Mouse (Mus musculus) hindbrain, embryonic 12.5 days (tissue): ENCODE data around the gene Hlcs. TPM values are rescaled to one million over a fixed set of nuclear protein-coding genes. Genes with fewer than 3 reads are reported as not detected.

Experiments
- ATAC-seq: fragments of 200-750 bp; cut with Nextera tagmentation; 2 replicates; pipeline ENCODE4 v1.8.0; 2017; ENCODE audit warnings: moderate TSS enrichment; ENCODE audit not compliant: low FRiP score
- H3K27ac ChIP-seq: fragments of 300-500 bp; sonication (generic); 2 replicates; pipeline ENCODE4 v1.5.1; 2016; ENCODE audit warnings: mild to moderate bottlenecking
- H3K27me3 ChIP-seq: fragments of 300-500 bp; sonication (generic); 2 replicates; pipeline ENCODE4 v1.6.1; 2016; ENCODE audit warnings: mild to moderate bottlenecking
- H3K36me3 ChIP-seq: fragments of 300-500 bp; sonication (generic); 2 replicates; pipeline ENCODE4 v1.6.1; 2016; ENCODE audit warnings: mild to moderate bottlenecking
- H3K4me1 ChIP-seq: fragments of 300-500 bp; sonication (generic); 2 replicates; pipeline ENCODE4 v1.6.1; 2016
- H3K4me2 ChIP-seq: fragments of 300-500 bp; sonication (generic); replicated peaks from 2 replicates; pipeline ENCODE4 v1.6.1; 2016; ENCODE audit warnings: mild to moderate bottlenecking
- H3K4me3 ChIP-seq: fragments of 300-500 bp; sonication (generic); 2 replicates; pipeline ENCODE4 v1.5.1; 2016; ENCODE audit warnings: mild to moderate bottlenecking
- H3K9ac ChIP-seq: fragments of 300-500 bp; sonication (generic); 2 replicates; pipeline ENCODE4 v1.6.1; 2016; ENCODE audit warnings: mild to moderate bottlenecking, moderate library complexity
- H3K9me3 ChIP-seq: fragments of 300-500 bp; sonication (generic); replicated peaks from 2 replicates; pipeline ENCODE4 v1.6.1; 2016; ENCODE audit warnings: mild to moderate bottlenecking
- WGBS: fragments of 180-500 bp; shearing (Covaris S2); methylation state at CpG from one replicate; pipeline ENCODE4 v1.1.7; 2016; 5-methylcytosine and 5-hydroxymethylcytosine counted together
- polyA plus RNA-seq: library from polyadenylated mRNA; unstranded; fragments of >200 nt; fragmentation: Nextera tagmentation; extraction: Ambion mirVana; gene quantifications from 2 replicates; pipeline ENCODE4 v1.2.1, GENCODE M21; 2016

Hlcs gene
- polyA plus RNA-seq, 1 experiment from 2014 or later: 10.0 TPM

DNA sequence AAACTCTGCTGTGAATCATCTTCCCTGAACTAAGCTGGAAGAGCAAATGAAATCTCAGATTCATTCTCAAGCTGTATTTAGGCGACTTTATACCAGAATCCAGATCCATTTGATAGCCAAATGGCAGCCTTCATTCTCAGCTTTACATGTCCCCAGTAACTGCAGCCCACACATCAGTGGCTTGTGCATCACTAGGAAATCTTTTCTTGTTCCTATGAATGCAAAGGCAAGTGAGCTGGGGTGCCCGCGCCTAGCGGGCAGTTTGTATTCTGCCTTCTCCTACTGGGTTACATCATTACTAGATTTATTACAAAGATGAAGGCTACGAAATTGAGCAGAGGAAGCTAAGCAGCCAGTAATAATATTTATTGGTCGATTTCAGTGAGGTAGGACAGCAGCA is 48.8 kb downstream of the Hlcs start:
- Histone ChIP-seq H3K9me3 (no peaks in the 10 kb centered on the region), H3K4me3 (no peak overlapping the region), H3K4me1 (no peaks in the 10 kb centered on the region), H3K9ac (no peak overlapping the region), H3K4me2 (no peak overlapping the region), H3K36me3 (peaks cover 13% of the 10 kb centered on the region; the same call in 1 of the 2 replicates), H3K27me3 (no peaks in the 10 kb centered on the region), H3K27ac (no peak overlapping the region)
- ATAC-seq: no peak
- 86% methylated on average over 6 of the region's 6 CpGs for WGBS

- Histone ChIP-seq H3K4me1 (no peaks in the 10 kb centered on the region), H3K36me3 (peaks cover 11% of the 10 kb centered on the region; the same call in 1 of the 2 replicates), H3K9me3 (no peaks in the 10 kb centered on the region), H3K27me3 (no peaks in the 10 kb centered on the region), H3K9ac (no peak overlapping the region), H3K4me3 (no peak overlapping the region), H3K4me2 (no peak overlapping the region), H3K27ac (no peak overlapping the region)
- ATAC-seq: no peak
- 94% methylated on average over 19 of the region's 19 CpGs for WGBS
Measured at GRCm38 (mm10) chr16:94262501-94262900, 50.9 kb downstream of the Hlcs start.

DNA sequence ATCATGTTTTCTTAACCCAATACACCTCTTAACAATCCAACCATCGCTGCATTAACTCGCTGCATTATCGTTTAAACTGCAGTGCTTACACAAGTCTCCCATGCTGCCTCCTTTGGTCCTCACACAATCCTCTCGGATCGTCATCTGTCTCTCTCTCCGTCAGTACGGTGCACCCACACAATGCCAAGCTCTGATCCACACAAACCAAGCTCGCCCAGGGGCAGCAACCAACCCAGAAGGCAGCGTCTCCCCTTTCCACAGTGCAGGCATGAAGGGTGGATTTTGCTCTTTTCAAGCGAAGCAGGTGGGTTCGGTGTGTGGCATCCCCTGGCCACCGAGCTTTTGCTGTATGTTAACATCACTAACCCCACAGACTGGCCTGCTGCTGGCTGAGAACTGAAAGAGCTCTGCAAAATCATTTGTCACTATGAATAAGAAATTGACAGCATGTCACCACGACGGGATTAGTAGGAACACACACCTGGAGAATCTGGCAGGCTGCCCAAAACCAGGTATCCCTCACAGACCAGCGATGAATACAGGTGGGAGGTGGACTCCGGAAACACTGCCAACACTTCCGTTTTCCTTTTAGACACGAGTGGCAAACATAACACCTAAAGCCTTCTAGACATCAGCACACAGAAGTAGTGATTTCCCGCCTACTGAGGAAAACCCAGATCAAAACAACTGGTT is 52.3 kb downstream of the Hlcs start:
- no peak overlapping the region for H3K27ac ChIP-seq
- no peak overlapping the region for H3K4me3 ChIP-seq
- ATAC-seq: no peak
- H3K4me2 ChIP-seq: no peak overlapping the region
- no peaks in the 10 kb centered on the region for H3K36me3 ChIP-seq
- H3K27me3 ChIP-seq: 0 out of 2 replicates have a peak, but pooled peaks cover 2% of the 10 kb centered on the region
- no peaks in the 10 kb centered on the region for H3K9me3 ChIP-seq
- WGBS: 90% methylated on average over 19 of the region's 19 CpGs
- no peaks in the 10 kb centered on the region for H3K4me1 ChIP-seq
- no peak overlapping the region for H3K9ac ChIP-seq

DNA sequence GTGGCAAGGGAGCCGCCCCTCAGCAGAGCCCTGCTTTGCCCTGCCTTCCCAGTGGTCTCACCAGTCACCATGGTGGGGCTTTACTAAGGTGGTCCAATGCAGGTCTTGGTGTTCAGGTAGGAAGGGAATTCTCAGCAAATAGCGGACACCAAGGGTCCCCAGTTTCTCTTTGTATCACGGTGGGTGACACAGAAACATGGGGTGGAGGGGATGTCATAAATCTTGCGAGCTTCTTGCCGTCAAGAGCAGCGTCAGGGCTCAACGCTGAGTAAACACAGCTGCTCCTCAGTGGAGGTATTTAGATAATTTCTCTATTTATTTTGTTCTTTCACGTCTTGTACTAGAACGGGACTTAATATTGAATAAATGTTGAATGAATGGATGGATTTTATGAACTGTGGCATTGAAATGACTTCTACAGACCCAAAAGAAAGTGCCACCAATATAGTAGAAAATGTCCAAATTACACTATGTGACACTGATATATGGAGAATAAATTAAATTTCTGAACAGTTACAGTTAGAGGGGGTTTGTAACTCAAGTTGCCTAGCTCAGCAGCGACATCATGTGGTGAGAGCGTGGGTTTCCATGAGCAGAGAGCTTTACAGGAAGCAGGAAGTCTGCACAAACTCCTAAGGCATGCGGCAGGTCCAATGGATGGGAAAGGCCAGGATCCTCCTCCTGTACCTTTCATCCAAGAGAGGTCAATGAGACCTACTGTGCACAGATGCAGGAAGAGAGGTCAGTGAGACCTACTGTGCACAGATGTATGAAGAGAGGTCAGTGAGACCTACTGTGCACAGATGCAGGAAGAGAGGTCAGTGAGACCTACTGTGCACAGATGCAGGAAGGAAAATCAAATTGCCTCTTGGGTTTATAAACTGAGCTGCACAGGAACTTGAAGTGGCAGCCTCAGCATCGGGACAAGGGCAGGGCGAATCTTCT is 54.7 kb downstream of the Hlcs start:
- 0 out of 2 replicates have a peak, but pooled peaks cover 2% of the 10 kb centered on the region for H3K27me3 ChIP-seq
- no peaks in the 10 kb centered on the region for H3K36me3 ChIP-seq
- no peak overlapping the region for H3K9ac ChIP-seq
- H3K9me3 ChIP-seq: no peaks in the 10 kb centered on the region
- WGBS: 58% methylated on average over 14 of the region's 14 CpGs
- ATAC-seq: peak; percentile 52; the same call in 1 of the 2 replicates
- H3K4me2 ChIP-seq: no peak overlapping the region
- H3K4me1 ChIP-seq: peaks cover 7% of the 10 kb centered on the region; the same call in 1 of the 2 replicates
- H3K4me3 ChIP-seq: no peak overlapping the region
- H3K27ac ChIP-seq: no peak overlapping the region

GRCm38 (mm10) chr16:94255592-94255991 is 57.8 kb downstream of the Hlcs start:
- no peak for ATAC-seq
- Histone ChIP-seq H3K36me3 (no peaks in the 10 kb centered on the region), H3K27ac (no peak overlapping the region)

GRCm38 (mm10) chr16:94255035-94255434 is 58.3 kb downstream of the Hlcs start:
- Histone ChIP-seq H3K9ac (no peak overlapping the region), H3K27me3 (0 out of 2 replicates have a peak, but pooled peaks cover 8% of the 10 kb centered on the region), H3K9me3 (no peaks in the 10 kb centered on the region), H3K4me3 (no peak overlapping the region), H3K27ac (no peak overlapping the region), H3K4me1 (peaks cover 17% of the 10 kb centered on the region; the same call in 1 of the 2 replicates), H3K36me3 (no peaks in the 10 kb centered on the region), H3K4me2 (no peak overlapping the region)
- WGBS: 86% methylated on average over 6 of the region's 6 CpGs
- ATAC-seq: no peak

More at GRCm38 (mm10) chr16:94255592-94255991, 57.8 kb downstream of the Hlcs start:
- 83% methylated on average over 4 of the region's 4 CpGs for WGBS
- peaks cover 12% of the 10 kb centered on the region; the same call in 1 of the 2 replicates for H3K4me1 ChIP-seq
- 0 out of 2 replicates have a peak, but pooled peaks cover 8% of the 10 kb centered on the region for H3K27me3 ChIP-seq
- H3K4me3 ChIP-seq: no peak overlapping the region
- H3K9ac ChIP-seq: no peak overlapping the region
- H3K9me3 ChIP-seq: no peaks in the 10 kb centered on the region
- no peak overlapping the region for H3K4me2 ChIP-seq

GRCm38 (mm10) chr16:94254415-94254891 is 58.9 kb downstream of the Hlcs start:
- Histone ChIP-seq H3K36me3 (no peaks in the 10 kb centered on the region), H3K4me3 (no peak overlapping the region), H3K4me1 (peaks cover 21% of the 10 kb centered on the region; the same call in 1 of the 2 replicates), H3K27ac (no peak overlapping the region; the same call in 1 of the 2 replicates), H3K9ac (no peak overlapping the region), H3K9me3 (no peaks in the 10 kb centered on the region), H3K27me3 (0 out of 2 replicates have a peak, but pooled peaks cover 8% of the 10 kb centered on the region), H3K4me2 (no peak overlapping the region)
- 57% methylated on average over 12 of the region's 12 CpGs for WGBS
- ATAC-seq: no peak

DNA sequence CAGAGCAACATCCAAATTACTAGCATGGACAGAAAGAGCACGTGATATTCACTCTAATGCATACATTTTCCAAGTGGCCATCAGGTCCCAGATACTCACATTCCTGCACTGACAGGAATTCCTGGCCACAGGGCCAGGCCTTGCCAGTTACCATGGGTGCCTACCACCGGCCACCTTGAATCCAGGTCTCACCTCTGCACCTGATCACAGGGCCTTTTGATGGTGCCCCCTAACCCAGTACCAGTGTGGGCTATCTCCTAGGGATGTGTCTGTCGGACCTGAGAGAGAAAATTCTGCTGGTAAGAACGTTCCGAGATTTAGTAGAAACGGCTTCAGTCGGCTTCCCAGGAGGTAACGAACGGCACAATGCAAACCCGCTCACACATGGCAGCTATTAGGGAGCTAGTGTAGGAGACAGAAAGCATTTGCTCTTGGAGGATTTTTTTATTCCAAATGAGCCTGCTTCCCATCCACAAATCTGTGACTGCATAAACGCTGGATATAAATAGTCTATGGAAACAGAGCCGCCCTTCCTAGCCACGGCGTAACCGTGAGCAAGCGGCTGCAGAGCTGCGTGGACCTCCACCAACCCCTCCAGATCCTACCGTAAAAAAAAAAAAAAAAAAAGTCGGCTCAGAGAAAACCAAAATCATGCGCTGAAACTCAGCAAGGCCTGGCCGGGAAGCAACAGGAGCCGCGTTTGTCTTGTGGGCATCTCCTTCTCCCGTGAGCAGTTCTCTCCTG is 59.5 kb downstream of the Hlcs start:
- Histone ChIP-seq H3K4me1 (peaks cover 21% of the 10 kb centered on the region; the same call in 1 of the 2 replicates), H3K4me3 (no peak overlapping the region), H3K4me2 (no peak overlapping the region), H3K27ac (no peak overlapping the region; the same call in 1 of the 2 replicates), H3K36me3 (no peaks in the 10 kb centered on the region), H3K27me3 (0 out of 2 replicates have a peak, but pooled peaks cover 8% of the 10 kb centered on the region), H3K9ac (no peak overlapping the region), H3K9me3 (no peaks in the 10 kb centered on the region)
- ATAC-seq: no peak
- 67% methylated on average over 24 of the region's 24 CpGs for WGBS

DNA sequence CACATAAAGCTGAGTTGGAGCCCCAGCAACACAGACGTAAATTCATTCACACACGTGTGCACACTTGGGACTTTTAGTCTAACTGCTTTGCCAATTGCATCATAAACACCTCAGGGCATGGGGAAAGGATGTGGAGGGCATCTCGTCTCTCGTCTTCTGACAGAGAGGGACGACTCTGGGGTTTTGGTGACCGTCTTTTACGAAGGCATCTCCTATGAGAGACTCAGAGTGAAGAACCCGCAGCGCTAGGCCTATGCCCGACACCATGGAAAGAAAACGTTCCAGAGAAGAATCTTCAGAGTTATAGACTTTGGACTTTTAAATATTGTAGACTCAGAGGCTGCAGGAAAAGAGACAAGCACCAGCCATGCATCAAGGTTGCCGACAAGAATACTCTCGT is 61.6 kb downstream of the Hlcs start:
- H3K9ac ChIP-seq: no peak overlapping the region
- H3K27ac ChIP-seq: no peak overlapping the region
- H3K27me3 ChIP-seq: 0 out of 2 replicates have a peak, but pooled peaks cover 8% of the 10 kb centered on the region
- no peak overlapping the region for H3K4me3 ChIP-seq
- no peak overlapping the region for H3K4me2 ChIP-seq
- no peaks in the 10 kb centered on the region for H3K36me3 ChIP-seq
- WGBS: 80% methylated on average over 13 of the region's 13 CpGs
- no peak for ATAC-seq
- H3K9me3 ChIP-seq: no peaks in the 10 kb centered on the region
- H3K4me1 ChIP-seq: peaks cover 21% of the 10 kb centered on the region; the same call in 1 of the 2 replicates

GRCm38 (mm10) chr16:94250640-94251349 is 62.6 kb downstream of the Hlcs start:
- Histone ChIP-seq H3K4me3 (no peak overlapping the region), H3K9ac (no peak overlapping the region), H3K36me3 (no peaks in the 10 kb centered on the region), H3K4me2 (no peak overlapping the region), H3K9me3 (no peaks in the 10 kb centered on the region), H3K27ac (no peak overlapping the region), H3K4me1 (peaks cover 21% of the 10 kb centered on the region; the same call in 1 of the 2 replicates), H3K27me3 (0 out of 2 replicates have a peak, but pooled peaks cover 6% of the 10 kb centered on the region)
- no peak for ATAC-seq
- 74% methylated on average over 15 of the region's 15 CpGs for WGBS

- H3K4me2 ChIP-seq: no peak overlapping the region
- no peaks in the 10 kb centered on the region for H3K9me3 ChIP-seq
- no peak overlapping the region for H3K27ac ChIP-seq
- H3K9ac ChIP-seq: no peak overlapping the region
- WGBS: 56% methylated on average over 12 of the region's 12 CpGs
- no peak overlapping the region for H3K4me3 ChIP-seq
- no peak for ATAC-seq
- peaks cover 18% of the 10 kb centered on the region; the same call in 1 of the 2 replicates for H3K4me1 ChIP-seq
- H3K27me3 ChIP-seq: peaks cover 6% of the 10 kb centered on the region; the same call in 1 of the 2 replicates
- H3K36me3 ChIP-seq: no peaks in the 10 kb centered on the region
Measured at GRCm38 (mm10) chr16:94250136-94250535, 63.2 kb downstream of the Hlcs start.
